Mouse (Mus musculus) heart, embryonic 12.5 days (tissue): ENCODE data around the gene Rnf111. TPM values are rescaled to one million over a fixed set of nuclear protein-coding genes. Genes with fewer than 3 reads are reported as not detected.

ENCODE experiments used
- ATAC-seq: fragments of 200-750 bp; cut with Nextera tagmentation; 2 replicates; pipeline ENCODE4 v1.8.0; 2017; ENCODE audit warnings: moderate TSS enrichment, moderate library complexity; ENCODE audit not compliant: insufficient number of reproducible peaks, low FRiP score
- H3K27ac ChIP-seq: fragments of 300-500 bp; sonication (generic); 2 replicates; pipeline ENCODE4 v1.5.1; 2016; ENCODE audit warnings: mild to moderate bottlenecking, moderate library complexity; ENCODE audit not compliant: poor library complexity, severe bottlenecking
- H3K27me3 ChIP-seq: fragments of 300-500 bp; sonication (generic); replicated peaks from 2 replicates; pipeline ENCODE4 v1.6.1; 2016; ENCODE audit warnings: mild to moderate bottlenecking, moderate library complexity
- H3K36me3 ChIP-seq: fragments of 300-500 bp; sonication (generic); 2 replicates; pipeline ENCODE4 v1.6.1; 2016; ENCODE audit warnings: mild to moderate bottlenecking, moderate library complexity
- H3K4me1 ChIP-seq: fragments of 300-500 bp; sonication (generic); replicated peaks from 2 replicates; pipeline ENCODE4 v1.6.1; 2016; ENCODE audit warnings: mild to moderate bottlenecking
- H3K4me2 ChIP-seq: fragments of 300-500 bp; sonication (generic); 2 replicates; pipeline ENCODE4 v1.6.1; 2016; ENCODE audit warnings: mild to moderate bottlenecking, moderate library complexity
- H3K4me3 ChIP-seq: fragments of 300-500 bp; sonication (generic); 2 replicates; pipeline ENCODE4 v1.5.1; 2016; ENCODE audit warnings: mild to moderate bottlenecking
- H3K9ac ChIP-seq: fragments of 300-500 bp; sonication (generic); 2 replicates; pipeline ENCODE4 v1.6.1; 2016; ENCODE audit warnings: mild to moderate bottlenecking, moderate library complexity
- H3K9me3 ChIP-seq: fragments of 300-500 bp; sonication (generic); replicated peaks from 2 replicates; pipeline ENCODE4 v1.6.1; 2016; ENCODE audit warnings: mild to moderate bottlenecking, moderate library complexity
- WGBS: fragments of 180-500 bp; shearing (Covaris S2); methylation state at CpG from one replicate; pipeline ENCODE4 v1.1.7; 2016; 5-methylcytosine and 5-hydroxymethylcytosine counted together
- polyA plus RNA-seq: library from polyadenylated mRNA; unstranded; fragments of >200 nt; fragmentation: Nextera tagmentation; extraction: Ambion mirVana; gene quantifications from 2 replicates; pipeline ENCODE4 v1.2.1, GENCODE M21; 2016

Rnf111 gene
- polyA plus RNA-seq, 1 experiment from 2014 or later = 28.0 TPM

DNA sequence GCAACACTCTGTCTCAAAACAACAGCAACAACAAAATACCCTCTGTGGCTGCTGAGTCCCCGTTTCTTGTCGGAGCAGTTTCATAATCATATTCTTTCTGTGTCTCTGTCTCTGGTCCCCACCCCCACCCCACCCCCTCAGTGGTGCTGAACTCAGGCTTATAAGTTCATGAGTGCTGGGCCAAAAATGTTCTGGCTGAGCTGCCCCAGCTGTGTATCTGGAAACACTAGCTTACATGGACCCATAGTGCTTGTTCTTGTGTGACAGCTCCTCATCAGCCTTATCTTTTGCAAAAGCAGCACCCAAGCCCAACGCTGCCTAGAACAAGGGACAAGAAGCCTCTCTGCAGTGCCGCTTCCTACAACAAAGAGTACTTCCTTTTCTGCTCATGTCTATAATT, 63.6 kb downstream of the Rnf111 start:
- ATAC-seq = no peak
- no peak overlapping the region for H3K9ac ChIP-seq
- 82% methylated on average over 4 of the region's 4 CpGs for WGBS
- no peak overlapping the region for H3K4me2 ChIP-seq
- H3K9me3 ChIP-seq = no peaks in the 10 kb centered on the region
- no peak overlapping the region for H3K27ac ChIP-seq
- no peaks in the 10 kb centered on the region for H3K4me1 ChIP-seq
- H3K4me3 ChIP-seq = no peak overlapping the region
- peaks cover 76% of the 10 kb centered on the region for H3K36me3 ChIP-seq
- H3K27me3 ChIP-seq = no peaks in the 10 kb centered on the region

DNA sequence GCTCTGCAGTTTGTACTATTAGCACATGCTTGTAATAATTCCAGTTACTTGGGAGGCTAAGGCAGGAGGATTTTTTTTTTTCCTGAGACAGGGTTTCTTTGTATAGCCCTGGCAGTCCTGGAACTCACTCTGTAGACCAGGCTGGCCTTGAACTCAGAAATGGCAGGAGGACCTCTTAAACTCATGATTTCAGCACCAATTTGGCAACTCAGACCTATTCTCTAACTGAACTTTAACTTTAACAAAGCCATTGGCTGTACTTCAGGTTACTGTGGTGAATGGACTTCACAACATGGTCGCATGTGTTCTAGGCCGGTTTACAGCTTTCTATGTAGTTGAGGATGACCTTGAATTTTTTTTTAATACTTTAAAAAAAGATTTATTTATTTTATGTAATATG, 80.9 kb downstream of the Rnf111 start:
- WGBS = 94% methylated on average over 2 of the region's 2 CpGs

DNA sequence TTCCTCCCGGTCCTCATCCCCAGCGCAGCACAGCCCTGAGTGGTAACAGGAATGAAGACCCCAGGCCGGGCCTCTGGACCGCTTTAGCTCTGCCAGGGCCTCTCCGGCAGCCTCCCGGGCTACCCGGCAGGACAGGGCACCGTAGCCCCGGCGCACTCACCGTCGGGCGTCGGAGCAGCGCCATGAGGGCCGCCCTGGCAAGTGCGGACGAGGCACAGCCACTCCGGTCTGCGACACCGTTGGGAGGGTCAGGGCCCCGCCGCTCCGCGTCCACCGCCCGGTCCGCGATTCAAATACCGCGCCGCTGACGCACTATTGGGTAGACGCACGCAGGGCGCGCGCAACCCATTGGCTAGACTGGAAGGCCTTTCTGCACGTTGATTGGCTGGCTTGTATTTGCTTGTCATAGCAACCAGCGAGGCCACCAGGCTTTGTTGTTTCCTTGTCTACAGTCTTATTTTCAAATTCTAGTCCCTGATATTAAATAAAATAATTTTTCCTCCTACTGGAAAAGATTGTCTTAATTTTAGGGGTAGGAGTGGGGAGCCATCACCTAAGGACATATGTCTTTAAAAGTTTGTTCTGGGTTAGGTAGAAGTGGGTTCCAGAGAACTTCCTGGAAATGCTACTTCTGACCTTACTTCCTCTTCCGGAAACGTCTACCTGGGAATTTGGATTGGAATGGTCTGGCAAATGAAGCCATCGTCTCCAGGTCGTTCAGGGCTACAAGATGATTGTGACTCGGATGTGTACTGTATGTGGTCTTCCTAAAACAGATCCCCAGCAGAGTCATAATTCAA, 82.1 kb downstream of the Rnf111 start, which contains the start of gene Ccnb2:
TSS of gene Ccnb2 (minus strand) at position 291 of the 800 bp plus-strand sequence.
- Histone ChIP-seq H3K9me3 (no peaks in the 10 kb centered on the region), H3K4me3 (peak within 1 kb of the TSS; percentile 72), H3K4me1 (peaks cover 13% of the 10 kb centered on the region), H3K36me3 (peaks cover 43% of the 10 kb centered on the region), H3K9ac (peak within 1 kb of the TSS; percentile 77), H3K27ac (peak within 1 kb of the TSS; percentile 46), H3K27me3 (no peaks in the 10 kb centered on the region), H3K4me2 (peak within 1 kb of the TSS; percentile 80)
- peak; percentile 97 for ATAC-seq
- 3% methylated on average over 45 of the region's 45 CpGs for WGBS

More for the DNA sequence above, 80.9 kb downstream of the Rnf111 start:
- Histone ChIP-seq H3K9ac (no peak overlapping the region), H3K4me3 (no peak overlapping the region), H3K36me3 (peaks cover 44% of the 10 kb centered on the region), H3K9me3 (no peaks in the 10 kb centered on the region), H3K4me2 (no peak overlapping the region), H3K4me1 (peaks cover 13% of the 10 kb centered on the region), H3K27me3 (no peaks in the 10 kb centered on the region), H3K27ac (no peak overlapping the region)
- no peak for ATAC-seq

DNA sequence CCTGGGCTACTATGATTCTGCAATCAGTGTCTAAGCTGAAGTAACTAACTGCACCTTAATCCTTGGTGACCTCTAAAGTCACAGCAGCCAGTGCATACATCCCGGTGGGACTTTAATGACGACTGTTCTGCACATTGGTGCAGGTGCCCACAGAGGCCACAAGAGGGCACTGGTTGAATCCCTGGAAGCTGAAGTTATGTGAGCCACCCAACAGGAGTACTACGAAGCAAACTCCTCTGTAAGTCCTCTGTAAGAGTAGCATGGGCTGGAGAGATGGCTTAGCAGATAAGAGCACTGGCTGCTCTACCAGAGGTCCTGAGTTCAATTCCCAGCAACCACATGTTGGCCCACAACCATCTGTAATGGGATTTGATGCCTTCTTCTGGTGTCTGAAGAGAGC, 87.1 kb downstream of the Rnf111 start:
- Histone ChIP-seq H3K27ac (no peak overlapping the region), H3K9me3 (no peaks in the 10 kb centered on the region), H3K4me2 (no peak overlapping the region), H3K4me1 (peaks cover 10% of the 10 kb centered on the region), H3K27me3 (no peaks in the 10 kb centered on the region), H3K9ac (no peak overlapping the region), H3K4me3 (no peak overlapping the region), H3K36me3 (peaks cover 68% of the 10 kb centered on the region)
- 82% methylated on average over 3 of the region's 3 CpGs for WGBS
- no peak for ATAC-seq

DNA sequence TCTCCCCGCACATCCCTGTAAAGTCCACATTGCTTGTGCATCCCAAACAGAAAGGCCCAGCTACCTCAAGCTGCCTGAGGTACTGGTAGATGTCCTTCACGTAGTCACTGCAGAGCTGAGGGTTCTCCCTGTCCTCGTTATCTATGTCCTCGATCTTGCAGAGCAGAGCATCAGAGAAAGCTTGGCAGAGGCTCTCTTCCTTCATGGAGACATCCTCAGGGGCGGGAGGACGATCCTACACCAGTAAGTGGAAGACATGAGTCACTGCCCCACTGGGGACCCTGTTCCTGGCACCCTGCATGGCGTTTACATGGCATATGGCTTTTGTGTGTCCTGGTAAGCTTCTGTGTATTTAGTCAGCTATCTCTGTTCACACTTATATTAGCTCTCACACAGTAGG, 90.5 kb downstream of the Rnf111 start:
- no peaks in the 10 kb centered on the region for H3K9me3 ChIP-seq
- H3K36me3 ChIP-seq = peaks cover 94% of the 10 kb centered on the region
- no peak overlapping the region for H3K4me3 ChIP-seq
- H3K27ac ChIP-seq = no peak overlapping the region
- H3K4me1 ChIP-seq = no peaks in the 10 kb centered on the region
- H3K27me3 ChIP-seq = no peaks in the 10 kb centered on the region
- no peak for ATAC-seq
- 87% methylated on average over 7 of the region's 7 CpGs for WGBS
- no peak overlapping the region for H3K4me2 ChIP-seq
- no peak overlapping the region for H3K9ac ChIP-seq

DNA sequence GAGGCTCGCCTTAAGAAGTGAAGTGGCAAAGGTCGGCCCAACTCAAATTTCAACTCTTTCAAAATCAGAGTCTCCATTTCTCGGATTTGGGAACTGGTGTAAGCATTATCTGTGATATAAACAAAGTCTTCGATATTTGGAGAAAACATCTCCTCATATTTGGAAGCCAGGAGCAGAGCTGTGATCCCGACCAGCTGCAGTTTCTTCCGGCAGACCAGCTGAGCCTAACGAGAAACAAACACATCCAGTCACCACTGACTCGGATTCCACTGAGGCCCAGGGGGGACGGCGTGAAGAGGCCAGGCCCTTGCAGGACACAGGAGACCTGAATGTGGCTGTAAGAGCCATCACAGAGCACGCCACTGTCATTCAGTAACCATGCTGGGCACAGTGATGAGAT, 92.9 kb downstream of the Rnf111 start:
- H3K4me1 ChIP-seq = no peaks in the 10 kb centered on the region
- no peaks in the 10 kb centered on the region for H3K9me3 ChIP-seq
- no peak for ATAC-seq
- H3K36me3 ChIP-seq = peaks cover 87% of the 10 kb centered on the region
- H3K4me3 ChIP-seq = no peak overlapping the region
- H3K27me3 ChIP-seq = no peaks in the 10 kb centered on the region
- no peak overlapping the region for H3K4me2 ChIP-seq
- H3K9ac ChIP-seq = no peak overlapping the region
- H3K27ac ChIP-seq = no peak overlapping the region
- WGBS = 84% methylated on average over 11 of the region's 11 CpGs

DNA sequence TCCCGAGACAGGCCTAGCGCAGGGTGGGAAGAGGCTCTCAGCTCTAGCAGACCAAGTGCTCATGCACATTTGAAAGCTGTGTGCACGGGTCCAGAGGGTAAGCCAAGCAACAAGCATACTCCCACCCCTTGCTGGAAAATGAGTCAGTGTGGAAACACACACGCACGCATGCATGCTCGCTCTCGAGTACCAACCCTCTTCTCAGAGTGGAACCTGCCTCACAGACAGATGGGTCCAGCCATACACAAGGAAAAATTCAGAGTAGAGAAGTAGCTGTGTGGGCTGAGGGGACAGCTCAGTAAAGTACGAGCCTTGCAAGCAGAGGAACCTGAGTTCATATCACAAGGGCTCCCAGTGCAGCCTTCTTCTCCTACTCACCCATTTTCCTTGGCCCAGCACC, 93.8 kb downstream of the Rnf111 start:
- H3K9ac ChIP-seq = no peak overlapping the region
- H3K9me3 ChIP-seq = no peaks in the 10 kb centered on the region
- no peak overlapping the region for H3K27ac ChIP-seq
- H3K4me1 ChIP-seq = no peaks in the 10 kb centered on the region
- WGBS = 94% methylated on average over 8 of the region's 8 CpGs
- H3K4me2 ChIP-seq = no peak overlapping the region
- no peak overlapping the region for H3K4me3 ChIP-seq
- H3K27me3 ChIP-seq = no peaks in the 10 kb centered on the region
- peaks cover 78% of the 10 kb centered on the region for H3K36me3 ChIP-seq
- no peak for ATAC-seq

DNA sequence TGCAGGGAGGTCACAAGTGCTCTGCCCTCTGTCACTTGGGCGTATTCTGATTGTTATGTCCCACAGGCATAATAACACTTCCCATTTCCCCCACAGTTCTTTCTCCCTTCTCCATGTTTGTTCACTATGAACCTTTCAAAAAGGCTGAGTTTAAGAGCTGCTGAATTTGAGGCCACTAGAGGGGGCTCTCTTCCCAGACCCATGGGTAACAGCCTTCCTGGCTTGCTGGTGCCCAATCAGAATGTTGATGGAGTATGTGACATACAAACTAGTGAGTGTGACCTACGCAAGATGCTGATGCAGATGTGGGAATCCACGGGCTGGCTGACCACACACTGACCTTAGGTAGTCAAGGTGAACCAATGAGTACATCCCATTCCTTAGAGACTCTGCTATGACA, 94.7 kb downstream of the Rnf111 start:
- no peak overlapping the region for H3K9ac ChIP-seq
- H3K4me3 ChIP-seq = no peak overlapping the region
- H3K9me3 ChIP-seq = no peaks in the 10 kb centered on the region
- no peak overlapping the region for H3K27ac ChIP-seq
- no peaks in the 10 kb centered on the region for H3K27me3 ChIP-seq
- peaks cover 69% of the 10 kb centered on the region for H3K36me3 ChIP-seq
- ATAC-seq = no peak
- whole genome bisulfite sequencing = 92% methylated on average over 3 of the region's 3 CpGs
- no peaks in the 10 kb centered on the region for H3K4me1 ChIP-seq
- H3K4me2 ChIP-seq = no peak overlapping the region

DNA sequence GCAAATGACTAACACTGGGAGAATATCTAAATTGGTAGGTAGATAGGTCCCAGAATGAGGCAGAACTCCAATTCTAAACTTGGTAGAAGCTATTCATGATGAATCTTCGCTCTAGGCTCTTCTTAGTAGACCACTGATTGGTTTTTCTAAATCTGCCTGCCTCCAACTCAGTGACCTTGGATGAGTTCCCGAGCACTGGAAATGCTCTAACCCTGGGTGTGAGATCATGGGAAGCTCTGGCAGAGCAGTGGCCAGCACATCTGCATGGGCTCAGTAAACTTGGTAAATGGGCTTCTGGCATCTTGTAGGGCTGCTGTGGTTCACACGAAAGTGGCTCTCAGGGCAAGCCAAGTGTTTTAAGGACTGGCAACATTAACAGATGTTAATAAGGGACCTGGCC, 96.9 kb downstream of the Rnf111 start:
- Histone ChIP-seq H3K9me3 (no peaks in the 10 kb centered on the region), H3K9ac (no peak overlapping the region), H3K36me3 (peaks cover 49% of the 10 kb centered on the region), H3K4me3 (no peak overlapping the region), H3K27me3 (no peaks in the 10 kb centered on the region), H3K27ac (no peak overlapping the region), H3K4me1 (no peaks in the 10 kb centered on the region), H3K4me2 (no peak overlapping the region)
- no peak for ATAC-seq
- WGBS = 85% methylated on average over 3 of the region's 3 CpGs

DNA sequence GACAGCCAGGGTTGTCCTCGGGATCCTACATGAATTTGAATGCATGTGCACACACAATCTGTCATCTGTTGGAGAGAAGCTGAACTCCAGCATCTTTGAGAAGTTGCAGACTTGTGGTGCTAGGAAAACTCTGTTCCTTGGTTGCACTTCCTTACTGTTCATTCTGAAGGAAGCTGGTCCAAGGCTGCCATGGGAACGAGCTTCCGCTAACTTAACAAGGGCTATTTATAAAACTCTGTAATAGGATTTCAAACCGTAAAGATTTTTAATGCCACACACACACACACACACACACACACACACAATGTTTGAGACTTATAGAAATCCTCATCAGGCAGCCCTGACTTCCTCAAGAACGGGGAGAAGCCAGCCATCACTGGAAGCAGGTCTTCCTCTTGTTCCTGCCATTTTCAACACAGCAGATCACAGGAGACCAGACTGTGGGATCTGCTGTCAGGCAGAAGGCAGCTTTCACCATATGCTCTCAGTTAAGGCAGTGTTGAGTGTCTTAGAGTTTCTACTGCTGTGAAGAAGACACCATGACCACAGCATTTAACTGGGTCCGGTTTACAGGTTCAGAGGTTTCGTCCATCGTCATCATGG, 101.5 kb downstream of the Rnf111 start:
- Histone ChIP-seq H3K4me2 (no peak overlapping the region), H3K9me3 (no peaks in the 10 kb centered on the region), H3K36me3 (peaks cover 24% of the 10 kb centered on the region), H3K4me1 (no peaks in the 10 kb centered on the region), H3K27me3 (no peaks in the 10 kb centered on the region), H3K4me3 (no peak overlapping the region), H3K9ac (no peak overlapping the region), H3K27ac (no peak overlapping the region)
- no peak for ATAC-seq
- 89% methylated on average over 8 of the region's 8 CpGs for WGBS

DNA sequence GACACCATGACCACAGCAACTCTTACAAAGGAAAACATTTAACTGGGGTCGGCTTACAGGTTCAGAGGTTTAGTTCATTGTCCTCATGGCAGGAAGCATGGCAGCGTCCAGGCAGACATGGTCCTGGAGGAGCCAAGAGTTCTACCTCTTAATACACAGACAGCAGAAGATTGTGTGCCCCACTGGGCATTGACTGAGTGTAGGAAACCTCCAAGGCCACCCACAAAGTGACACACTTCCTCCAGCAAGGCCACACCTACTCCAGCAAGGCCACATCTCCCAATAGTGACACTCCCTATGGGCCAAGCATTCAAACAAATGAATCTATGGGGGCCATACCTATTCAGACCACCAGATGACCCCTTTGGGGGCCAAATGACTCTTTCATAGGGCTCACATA, 107.4 kb downstream of the Rnf111 start:
- Histone ChIP-seq H3K4me3 (no peak overlapping the region), H3K9ac (no peak overlapping the region), H3K4me1 (peaks cover 5% of the 10 kb centered on the region; the same call in 1 of the 2 replicates), H3K27ac (no peak overlapping the region), H3K36me3 (peaks cover 33% of the 10 kb centered on the region), H3K27me3 (no peaks in the 10 kb centered on the region), H3K4me2 (no peak overlapping the region), H3K9me3 (no peaks in the 10 kb centered on the region)
- no peak for ATAC-seq
- WGBS = 88% methylated on average over 2 of the region's 2 CpGs
